Mouse (Mus musculus) thymus, adult 2 months (tissue): ENCODE data around the gene Tpte. TPM values are rescaled to one million over a fixed set of nuclear protein-coding genes. Genes with fewer than 3 reads are reported as not detected.

Source experiments
- DNase-seq: peaks from one replicate; pipeline ENCODE4 v3.0.0; 2021
- H3K27ac ChIP-seq: fragments of 200-500 bp; 2 replicates; pipeline ENCODE4 v1.5.1; 2012; ENCODE audit warnings: low read length, control low read depth; ENCODE audit not compliant: control insufficient read depth, insufficient read depth
- H3K27me3 ChIP-seq: fragments of 200-500 bp; 2 replicates; pipeline ENCODE4 v1.6.1; 2012; ENCODE audit warnings: mild to moderate bottlenecking, low read length, moderate library complexity, mixed read lengths; ENCODE audit not compliant: control insufficient read depth, insufficient read depth
- H3K36me3 ChIP-seq: fragments of 200-500 bp; 2 replicates; pipeline ENCODE4 v1.6.1; 2012; ENCODE audit warnings: mild to moderate bottlenecking, low read length, moderate library complexity; ENCODE audit not compliant: control insufficient read depth, insufficient read depth
- H3K4me1 ChIP-seq: fragments of 200-500 bp; replicated peaks from 2 replicates; pipeline ENCODE4 v1.6.1; 2012; ENCODE audit warnings: low read length; ENCODE audit not compliant: control insufficient read depth, insufficient read depth
- H3K4me3 ChIP-seq: fragments of 200-500 bp; 2 replicates; pipeline ENCODE4 v1.5.1; 2012; ENCODE audit warnings: mild to moderate bottlenecking, low read length, control low read depth, moderate library complexity; ENCODE audit not compliant: control insufficient read depth, insufficient read depth
- CTCF ChIP-seq: fragments of 200-500 bp; IDR thresholded peaks from 2 replicates; pipeline ENCODE4 v1.5.1; 2012; ENCODE audit warnings: mild to moderate bottlenecking, control low read depth, low read length, moderate library complexity, borderline replicate concordance; ENCODE audit not compliant: control insufficient read depth, poor library complexity, insufficient read depth; ENCODE audit errors: extremely low read depth
- POLR2A ChIP-seq: fragments of 200-500 bp; IDR thresholded peaks from 2 replicates; pipeline ENCODE4 v1.6.1; 2012; ENCODE audit warnings: mild to moderate bottlenecking, low read length, control low read depth, moderate library complexity; ENCODE audit not compliant: control insufficient read depth, poor library complexity, insufficient read depth; ENCODE audit errors: extremely low read depth
- WGBS: fragments of 180-500 bp; shearing (Covaris S2); methylation state at CpG from one replicate; pipeline ENCODE4 v1.1.7; 2018; 5-methylcytosine and 5-hydroxymethylcytosine counted together
- polyA plus RNA-seq: library from polyadenylated mRNA; depleted of rRNA; stranded (reverse); fragments of >200 nt; gene quantifications from 2 replicates; pipeline ENCODE4 v1.2.3, GENCODE M21; 2012

The Tpte gene
- polyA plus RNA-seq, 1 experiment = not detected

DNA sequence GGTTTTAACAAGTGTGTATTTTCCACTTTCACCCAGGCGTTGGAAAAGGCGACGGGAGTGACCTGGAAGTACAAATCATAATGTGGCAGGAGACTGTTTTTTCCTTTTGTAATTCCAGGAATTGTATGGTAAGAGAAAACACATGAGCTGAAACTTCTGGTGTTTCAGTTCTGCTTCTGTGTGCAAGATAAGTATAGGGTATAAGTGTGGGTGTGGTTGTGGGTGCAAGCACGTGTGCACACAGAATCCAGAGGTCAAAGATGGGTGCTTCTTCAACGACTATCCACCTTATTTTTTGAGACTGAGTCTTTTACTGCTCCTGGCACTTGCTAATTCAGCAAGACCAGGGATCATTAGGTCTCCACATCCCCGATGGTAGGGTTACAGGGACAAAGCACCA is 76.1 kb downstream of the Tpte start:
- Histone ChIP-seq H3K27ac (no peak overlapping the region), H3K36me3 (no peaks in the 10 kb centered on the region), H3K27me3 (no peaks in the 10 kb centered on the region), H3K4me1 (no peaks in the 10 kb centered on the region), H3K4me3 (no peak overlapping the region)
- TF ChIP-seq CTCF (no peak), POLR2A (no peak)
- 87% methylated on average over 6 of the region's 6 CpGs for WGBS
- DNase-seq = no peak

DNA sequence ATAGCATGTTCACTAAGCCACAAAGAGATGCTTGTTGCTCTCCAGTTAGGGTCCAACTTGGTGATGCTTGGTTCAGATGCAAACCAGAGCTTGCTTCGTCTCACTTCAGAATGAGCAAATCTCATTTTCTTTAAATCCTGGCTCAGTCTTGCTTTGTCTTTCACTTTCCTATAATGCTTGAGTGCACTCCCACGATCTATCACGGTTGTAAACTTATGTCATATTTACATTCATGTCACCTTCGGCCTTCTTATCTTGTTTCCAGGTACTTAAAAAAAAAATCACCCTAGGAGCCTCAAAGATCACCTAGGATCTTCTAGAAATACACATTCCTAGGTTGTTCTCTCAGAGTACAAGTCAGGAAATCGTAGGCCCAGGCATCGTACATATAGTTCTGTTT is 76.6 kb downstream of the Tpte start:
- no peak for DNase-seq
- Histone ChIP-seq H3K4me1 (no peaks in the 10 kb centered on the region), H3K4me3 (no peak overlapping the region), H3K36me3 (no peaks in the 10 kb centered on the region), H3K27me3 (no peaks in the 10 kb centered on the region), H3K27ac (no peak overlapping the region)
- TF ChIP-seq POLR2A (no peak), CTCF (no peak)
- WGBS = 94% methylated on average over 6 of the region's 6 CpGs

DNA sequence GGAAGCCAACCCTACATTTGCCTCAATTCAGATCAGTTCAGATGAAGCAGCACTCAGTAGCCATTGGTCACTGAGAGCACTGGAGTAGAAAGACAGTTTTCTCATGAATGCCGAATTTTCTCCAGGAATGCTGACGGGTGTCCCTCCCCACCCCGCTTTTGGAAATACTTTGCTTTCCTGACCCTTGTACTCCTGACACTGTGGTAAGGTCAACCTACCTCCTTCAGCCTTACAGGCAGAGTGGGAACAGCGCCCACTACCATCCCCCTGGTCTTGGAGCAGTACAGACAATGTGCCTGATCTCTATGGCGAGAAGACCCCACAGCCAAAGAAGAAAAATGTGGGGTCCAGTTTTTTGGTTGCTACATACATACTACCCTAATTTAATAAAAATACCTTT is 93.1 kb downstream of the Tpte start:
- H3K27ac ChIP-seq = no peak overlapping the region
- no peak overlapping the region for H3K4me3 ChIP-seq
- H3K36me3 ChIP-seq = no peaks in the 10 kb centered on the region
- TF ChIP-seq CTCF = no peak
- no peak for TF ChIP-seq POLR2A
- H3K27me3 ChIP-seq = no peaks in the 10 kb centered on the region
- H3K4me1 ChIP-seq = no peaks in the 10 kb centered on the region
- 95% methylated on average over 5 of the region's 5 CpGs for WGBS
- DNase-seq = no peak

DNA sequence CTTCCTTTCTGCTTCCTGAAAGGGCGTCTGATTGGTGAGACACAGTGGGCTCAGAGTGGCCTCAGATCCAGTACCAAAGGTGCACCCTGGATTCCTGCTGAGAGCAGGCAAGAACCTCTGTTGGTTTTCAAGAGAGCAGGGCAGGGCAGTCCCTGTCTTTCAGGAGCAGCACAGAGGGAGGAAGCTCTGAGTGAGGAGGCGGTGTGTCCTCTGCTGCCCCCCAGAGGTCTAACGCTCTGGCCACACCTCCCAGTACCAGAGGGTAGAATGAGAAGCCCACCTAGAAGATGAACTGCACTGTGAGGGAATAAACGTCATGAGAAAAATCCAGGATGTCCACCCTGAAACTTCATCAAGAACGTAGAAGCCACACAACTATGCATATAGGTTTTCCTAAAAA is 93.7 kb downstream of the Tpte start:
- no peaks in the 10 kb centered on the region for H3K27me3 ChIP-seq
- no peak for TF ChIP-seq POLR2A
- peak; percentile 77; the same call in 1 of the 2 replicates for TF ChIP-seq CTCF
- no peaks in the 10 kb centered on the region for H3K36me3 ChIP-seq
- peak; percentile 66 for DNase-seq
- H3K4me1 ChIP-seq = no peaks in the 10 kb centered on the region
- WGBS = 55% methylated on average over 5 of the region's 5 CpGs
- no peak overlapping the region for H3K27ac ChIP-seq
- H3K4me3 ChIP-seq = no peak overlapping the region

DNA sequence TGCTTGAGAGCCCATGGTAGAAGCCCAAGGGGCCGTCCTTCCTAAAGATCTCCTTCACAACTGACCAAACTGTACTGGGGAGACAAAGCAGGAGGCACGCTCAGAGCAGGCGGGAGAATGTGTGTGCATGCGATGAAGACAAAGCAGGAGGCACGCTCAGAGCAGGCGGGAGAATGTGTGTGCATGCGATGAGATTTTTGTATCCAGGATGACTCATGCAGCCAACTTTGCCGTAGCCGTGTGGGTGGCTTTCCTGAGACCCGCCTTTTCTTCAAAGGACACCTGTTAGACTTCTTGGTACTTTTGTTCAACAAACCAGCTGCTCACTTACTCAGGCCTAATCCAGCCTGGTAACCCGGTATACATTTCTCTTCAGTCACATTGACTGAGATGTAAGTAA is 97.7 kb downstream of the Tpte start:
- Histone ChIP-seq H3K27me3 (no peaks in the 10 kb centered on the region), H3K36me3 (no peaks in the 10 kb centered on the region), H3K27ac (no peak overlapping the region), H3K4me3 (no peak overlapping the region), H3K4me1 (no peaks in the 10 kb centered on the region)
- DNase-seq = no peak
- 97% methylated on average over 11 of the region's 11 CpGs for WGBS
- TF ChIP-seq POLR2A (no peak), CTCF (no peak)

DNA sequence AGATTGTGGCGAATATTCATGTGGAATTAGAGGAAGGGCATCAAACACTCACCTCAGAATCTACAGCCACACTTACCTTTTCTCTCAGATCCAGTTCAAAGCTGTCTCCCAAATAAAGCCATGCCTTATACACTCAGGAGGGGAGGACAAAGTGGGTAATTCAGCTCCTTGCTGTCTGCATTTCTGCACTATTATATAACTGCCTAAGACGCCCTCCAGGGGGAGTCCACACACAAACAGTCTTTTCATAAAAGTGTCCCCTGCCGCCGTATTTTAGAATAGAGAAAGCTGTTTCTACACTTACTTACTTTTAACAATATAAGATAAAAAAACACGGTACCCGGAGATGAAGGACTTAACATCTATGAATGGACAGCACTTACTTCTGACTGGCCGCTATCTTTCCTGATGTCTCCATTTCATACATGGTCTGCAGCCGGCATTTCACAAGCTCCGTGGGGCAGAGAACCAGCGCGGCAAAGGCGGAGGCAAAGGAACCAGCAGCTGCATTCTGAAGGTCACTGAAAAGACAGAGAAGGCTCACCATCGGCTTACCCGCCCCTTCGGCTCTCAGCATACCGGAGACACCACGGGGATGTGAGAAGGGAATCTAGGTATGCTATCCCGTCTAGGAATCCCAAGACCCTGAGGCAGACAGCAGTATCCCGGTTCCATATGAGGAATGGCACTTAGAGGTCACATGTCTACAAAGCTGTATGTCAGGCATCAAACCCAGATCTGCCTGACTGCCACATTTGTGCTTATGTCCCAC is 99.8 kb downstream of the Tpte start:
- no peak for TF ChIP-seq POLR2A
- no peak for TF ChIP-seq CTCF
- H3K4me1 ChIP-seq = no peaks in the 10 kb centered on the region
- WGBS = 93% methylated on average over 19 of the region's 19 CpGs
- no peak overlapping the region for H3K4me3 ChIP-seq
- no peaks in the 10 kb centered on the region for H3K27me3 ChIP-seq
- no peaks in the 10 kb centered on the region for H3K36me3 ChIP-seq
- DNase-seq = no peak
- no peak overlapping the region for H3K27ac ChIP-seq
